Mouse (Mus musculus) cerebellum, adult 2 months (tissue): ENCODE measurements around the gene Gm4131. TPM values are rescaled to one million over a fixed set of nuclear protein-coding genes. Genes with fewer than 3 reads are reported as not detected.

Experiments
- DNase-seq, 2 experiments: peaks; one replicate each; pipeline ENCODE4 v3.0.0; 2021
- H3K27ac ChIP-seq: fragments of 200-500 bp; 2 replicates; pipeline ENCODE4 v1.5.1; 2012; ENCODE audit warnings: low read length, control low read depth, inconsistent platforms; ENCODE audit not compliant: insufficient read depth
- H3K27me3 ChIP-seq: fragments of 200-500 bp; 2 replicates; pipeline ENCODE4 v1.6.1; 2012; ENCODE audit warnings: inconsistent platforms, mild to moderate bottlenecking, low read length, moderate library complexity; ENCODE audit not compliant: control insufficient read depth, insufficient read depth
- H3K4me1 ChIP-seq: fragments of 200-500 bp; 2 replicates; pipeline ENCODE4 v1.6.1; 2011; ENCODE audit warnings: low read length; ENCODE audit not compliant: control insufficient read depth, insufficient read depth
- H3K4me3 ChIP-seq: fragments of 200-500 bp; replicated peaks from 2 replicates; pipeline ENCODE3; 2011; ENCODE audit warnings: mild to moderate bottlenecking, low read depth, low read length, control low read depth; ENCODE audit not compliant: insufficient read depth
- CTCF ChIP-seq: fragments of 200-500 bp; IDR thresholded peaks from 2 replicates; pipeline ENCODE4 v1.5.1; 2011; ENCODE audit warnings: low read depth, mild to moderate bottlenecking, control low read depth, low read length, moderate library complexity, borderline replicate concordance; ENCODE audit not compliant: insufficient read depth
- POLR2A ChIP-seq: fragments of 200-500 bp; IDR thresholded peaks from 2 replicates; pipeline ENCODE4 v1.6.1; 2011; ENCODE audit warnings: low read length, control low read depth, borderline replicate concordance; ENCODE audit not compliant: insufficient read depth
- WGBS: fragments of 180-500 bp; shearing (Covaris S2); methylation state at CpG from one replicate; pipeline ENCODE4 v1.1.7; 2018; 5-methylcytosine and 5-hydroxymethylcytosine counted together
- polyA plus RNA-seq: library from polyadenylated mRNA; depleted of rRNA; stranded (reverse); fragments of >200 nt; gene quantifications from 2 replicates; pipeline ENCODE4 v1.2.3, GENCODE M21; 2012; rRNA removed

Gene Gm4131
- polyA plus RNA-seq, 1 experiment, result not detected

GRCm38 (mm10) chr14:62416742-62417134 is 150.0 kb downstream of the Gm4131 start:
- H3K4me1 ChIP-seq, result peaks cover 14% of the 10 kb centered on the region
- TF ChIP-seq POLR2A (no peak), CTCF (no peak)
- no peak overlapping the region for H3K4me3 ChIP-seq
- DNase-seq, result peak; percentile 40 to 67
- WGBS, result 22% methylated on average over 1 of the region's 1 CpGs
- no peak overlapping the region for H3K27ac ChIP-seq
- H3K27me3 ChIP-seq, result no peaks in the 10 kb centered on the region

GRCm38 (mm10) chr14:62416007-62416741 is 150.5 kb downstream of the Gm4131 start:
- no peak overlapping the region for H3K27ac ChIP-seq
- no peaks in the 10 kb centered on the region for H3K27me3 ChIP-seq
- no peak overlapping the region for H3K4me3 ChIP-seq
- WGBS, result 10% methylated on average over 7 of the region's 7 CpGs
- peaks cover 14% of the 10 kb centered on the region for H3K4me1 ChIP-seq
- TF ChIP-seq POLR2A, result no peak
- no peak for TF ChIP-seq CTCF
- DNase-seq, result peak; percentile 41 to 59

Other genes starting within 250 kb of the Gm4131 start
- 0.11 and 0.19 TPM in 2 replicates for gene Gucy1b2, start 110.6 kb downstream of the Gm4131 start, polyA plus RNA-seq
- 12.3 and 13.5 TPM in 2 replicates for gene Fam124a, start 11.2 kb downstream of the Gm4131 start, polyA plus RNA-seq
- not detected in 2 replicates for gene Serpine3, start 96.7 kb upstream of the Gm4131 start, polyA plus RNA-seq
- gene Ints6, start 194.2 kb upstream of the Gm4131 start, polyA plus RNA-seq, result 13.1 and 15.1 TPM in 2 replicates